21 mouse cellular contexts compared by ENCODE assay signal in genomic region chr8:44767271-44767670, GRCm38 (mm10).
DNase-seq lines count a peak whose midpoint lies in the region; ATAC-seq and TF ChIP-seq lines count a peak whose summit lies in the region.
"Had no signal": no experiment of that assay in that cellular context is flagged by ENCODE, and none has a peak within 500 bp of the region (broad histone marks: within the 10 kb centered on the region; RNA-seq: fewer than 3 reads in every experiment).

No protein-coding gene starts in this region.

- peak; percentile 17 to 20 for DNase-seq in heart, postnatal 10 days
- no peak for DNase-seq in heart, adult 2 months
- DNase-seq in midbrain, postnatal 0 days (ENCODE audit: low spot score) = peak; percentile 23
- DNase-seq in midbrain, embryonic 10.5 days (ENCODE audit: low spot score) = no peak
- DNase-seq in embryonic facial prominence, embryonic 14.5 days (ENCODE audit: low spot score) = peak; percentile 93
- no peak for DNase-seq in adrenal gland, postnatal 36 days
- no peak for DNase-seq in gastrocnemius, postnatal 36 days
- DNase-seq: cerebellum, adult 9-10 months; gastrocnemius, adult 2 months; heart, adult 11 months; heart, postnatal 36 days; kidney, postnatal 25 days; liver, embryonic 13.5 days; thymus, adult 18-20 months had no signal

- no peak overlapping the region for H3K27ac ChIP-seq in heart, adult 2 months
- no peak overlapping the region for H3K27ac ChIP-seq in midbrain, postnatal 0 days (ENCODE audit: low read depth, low read length)
- H3K27ac ChIP-seq in midbrain, embryonic 10.5 days (replicated peaks) = no peak overlapping the region
- no peak overlapping the region for H3K27ac ChIP-seq in embryonic facial prominence, embryonic 14.5 days (replicated peaks; ENCODE audit: low read depth, low read length)
- H3K27ac ChIP-seq: gastrocnemius, adult 2 months; heart, embryonic 13.5 days; hindbrain, embryonic 15.5 days; liver, embryonic 13.5 days; lung, embryonic 15.5 days; midbrain, embryonic 12.5 days; neural tube, embryonic 13.5 days had no signal

- TF ChIP-seq EP300 in heart, adult 2 months (IDR thresholded peaks at IDR 0.05; ENCODE audit: insufficient read depth, low read depth, low read length) = no peak

- no peaks in the 10 kb centered on the region for H3K36me3 ChIP-seq in heart, adult 2 months (ENCODE audit: control insufficient read depth, insufficient read depth, low read length)
- H3K36me3 ChIP-seq in midbrain, postnatal 0 days (ENCODE audit: insufficient read depth, low read length) = no peaks in the 10 kb centered on the region
- no peaks in the 10 kb centered on the region for H3K36me3 ChIP-seq in midbrain, embryonic 10.5 days
- no peaks in the 10 kb centered on the region for H3K36me3 ChIP-seq in embryonic facial prominence, embryonic 14.5 days (ENCODE audit: control insufficient read depth, insufficient read depth, low read length)
- H3K36me3 ChIP-seq: heart, embryonic 13.5 days; hindbrain, embryonic 15.5 days; liver, embryonic 13.5 days; lung, embryonic 15.5 days; midbrain, embryonic 12.5 days; neural tube, embryonic 13.5 days had no signal

- H3K27me3 ChIP-seq in heart, adult 2 months (ENCODE audit: control insufficient read depth, insufficient read depth, low read length) = no peaks in the 10 kb centered on the region
- H3K27me3 ChIP-seq in midbrain, postnatal 0 days (ENCODE audit: insufficient read depth, low read length) = no peaks in the 10 kb centered on the region
- H3K27me3 ChIP-seq in midbrain, embryonic 10.5 days (ENCODE audit: low read depth, poor library complexity, severe bottlenecking) = no peaks in the 10 kb centered on the region
- no peaks in the 10 kb centered on the region for H3K27me3 ChIP-seq in embryonic facial prominence, embryonic 14.5 days (replicated peaks; ENCODE audit: control insufficient read depth, insufficient read depth, low read length)
- H3K27me3 ChIP-seq: heart, embryonic 13.5 days; hindbrain, embryonic 15.5 days; liver, embryonic 13.5 days; lung, embryonic 15.5 days; midbrain, embryonic 12.5 days; neural tube, embryonic 13.5 days had no signal

- no peaks in the 10 kb centered on the region for H3K4me1 ChIP-seq in heart, adult 2 months (ENCODE audit: control insufficient read depth, insufficient read depth, low read length)
- no peaks in the 10 kb centered on the region for H3K4me1 ChIP-seq in midbrain, postnatal 0 days (ENCODE audit: insufficient read depth, low read length)
- no peaks in the 10 kb centered on the region for H3K4me1 ChIP-seq in midbrain, embryonic 10.5 days
- H3K4me1 ChIP-seq in embryonic facial prominence, embryonic 14.5 days (ENCODE audit: control insufficient read depth, insufficient read depth, low read length) = peaks cover 5% of the 10 kb centered on the region
- H3K4me1 ChIP-seq: heart, embryonic 13.5 days; hindbrain, embryonic 15.5 days; liver, embryonic 13.5 days; lung, embryonic 15.5 days; midbrain, embryonic 12.5 days; neural tube, embryonic 13.5 days had no signal

- TF ChIP-seq CTCF in heart, adult 2 months (IDR thresholded peaks at IDR 0.05) = no peak
- TF ChIP-seq CTCF in midbrain, postnatal 0 days (IDR thresholded peaks at IDR 0.05) = no peak

- intact Hi-C loops in heart, postnatal 10 days (cut with DNase I) = no loop called here
- intact Hi-C loops in heart, adult 2 months (cut with DNase I) = no loop called here
- intact Hi-C loops in gastrocnemius, postnatal 36 days (cut with DNase I) = no loop called here

- H3K4me3 ChIP-seq in heart, adult 2 months = no peak overlapping the region
- H3K4me3 ChIP-seq in midbrain, postnatal 0 days (ENCODE audit: low read depth, low read length) = no peak overlapping the region
- H3K4me3 ChIP-seq in midbrain, embryonic 10.5 days = no peak overlapping the region
- no peak overlapping the region for H3K4me3 ChIP-seq in embryonic facial prominence, embryonic 14.5 days (ENCODE audit: low read depth, low read length)
- H3K4me3 ChIP-seq: erythroblast, embryonic 14.5 days; gastrocnemius, adult 2 months; heart, embryonic 13.5 days; hindbrain, embryonic 15.5 days; liver, embryonic 13.5 days; lung, embryonic 15.5 days; midbrain, embryonic 12.5 days; neural tube, embryonic 13.5 days had no signal

- no peak for TF ChIP-seq POLR2A in heart, adult 2 months (IDR thresholded peaks at IDR 0.05; ENCODE audit: insufficient read depth, low read depth, low read length)

- no peak overlapping the region for H3K4me2 ChIP-seq in midbrain, postnatal 0 days (ENCODE audit: low read depth, low read length, poor library complexity, severe bottlenecking)
- H3K4me2 ChIP-seq in embryonic facial prominence, embryonic 14.5 days (ENCODE audit: low read depth, low read length) = no peak overlapping the region
- H3K4me2 ChIP-seq: heart, embryonic 13.5 days; hindbrain, embryonic 15.5 days; liver, embryonic 13.5 days; lung, embryonic 15.5 days; midbrain, embryonic 12.5 days; neural tube, embryonic 13.5 days had no signal

- no peak for ATAC-seq in midbrain, postnatal 0 days (ENCODE audit: low FRiP score)
- peak; percentile 44; the same call in 1 of the 2 replicates for ATAC-seq in embryonic facial prominence, embryonic 14.5 days (ENCODE audit: low read depth)
- ATAC-seq: intestine, postnatal 0 days had no signal

- H3K79me2 ChIP-seq in heart, adult 2 months (replicated peaks; ENCODE audit: control insufficient read depth, insufficient read depth, low read length) = no peaks in the 10 kb centered on the region

- H3K9ac ChIP-seq in heart, adult 2 months (ENCODE audit: low read depth, low read length) = no peak overlapping the region
- no peak overlapping the region for H3K9ac ChIP-seq in midbrain, postnatal 0 days (replicated peaks; ENCODE audit: low read length, poor library complexity, severe bottlenecking)
- H3K9ac ChIP-seq in embryonic facial prominence, embryonic 14.5 days (ENCODE audit: low read depth, low read length) = no peak overlapping the region
- H3K9ac ChIP-seq: heart, embryonic 13.5 days; hindbrain, embryonic 15.5 days; liver, embryonic 13.5 days; lung, embryonic 15.5 days; midbrain, embryonic 12.5 days; neural tube, embryonic 13.5 days had no signal

- WGBS in heart, adult 2 months = 66% methylated on average over 4 of the region's 4 CpGs
- 71% methylated on average over 4 of the region's 4 CpGs for WGBS in midbrain, postnatal 0 days
- WGBS in midbrain, embryonic 10.5 days = 91% methylated on average over 4 of the region's 4 CpGs
- WGBS in embryonic facial prominence, embryonic 14.5 days = 39% methylated on average over 4 of the region's 4 CpGs

- H3K9me3 ChIP-seq in midbrain, postnatal 0 days (ENCODE audit: low read length) = no peaks in the 10 kb centered on the region
- H3K9me3 ChIP-seq in midbrain, embryonic 10.5 days (replicated peaks) = no peaks in the 10 kb centered on the region
- no peaks in the 10 kb centered on the region for H3K9me3 ChIP-seq in embryonic facial prominence, embryonic 14.5 days (ENCODE audit: control insufficient read depth, low read length)
- H3K9me3 ChIP-seq: heart, embryonic 13.5 days; hindbrain, embryonic 15.5 days; liver, embryonic 13.5 days; lung, embryonic 15.5 days; midbrain, embryonic 12.5 days; neural tube, embryonic 13.5 days had no signal

Comparison
In these comparisons a context has a peak if more than half of its experiments do, and no peak if none do; other contexts are left out.
1. DNase-seq: peak in heart, postnatal 10 days (2 of 2), midbrain, postnatal 0 days (single experiment) and embryonic facial prominence, embryonic 14.5 days (single experiment); none in heart, adult 2 months (0 of 2), midbrain, embryonic 10.5 days (single experiment), adrenal gland, postnatal 36 days (0 of 2) and gastrocnemius, postnatal 36 days (0 of 2).